Mouse (Mus musculus): Measurements from ENCODE around the gene Dusp13. TPM values are rescaled to one million over a fixed set of nuclear protein-coding genes. Genes with fewer than 3 reads are reported as not detected.

The Dusp13 gene
- polyA plus RNA-seq, 2 experiments = 0.55 to 1.5 TPM

DNA sequence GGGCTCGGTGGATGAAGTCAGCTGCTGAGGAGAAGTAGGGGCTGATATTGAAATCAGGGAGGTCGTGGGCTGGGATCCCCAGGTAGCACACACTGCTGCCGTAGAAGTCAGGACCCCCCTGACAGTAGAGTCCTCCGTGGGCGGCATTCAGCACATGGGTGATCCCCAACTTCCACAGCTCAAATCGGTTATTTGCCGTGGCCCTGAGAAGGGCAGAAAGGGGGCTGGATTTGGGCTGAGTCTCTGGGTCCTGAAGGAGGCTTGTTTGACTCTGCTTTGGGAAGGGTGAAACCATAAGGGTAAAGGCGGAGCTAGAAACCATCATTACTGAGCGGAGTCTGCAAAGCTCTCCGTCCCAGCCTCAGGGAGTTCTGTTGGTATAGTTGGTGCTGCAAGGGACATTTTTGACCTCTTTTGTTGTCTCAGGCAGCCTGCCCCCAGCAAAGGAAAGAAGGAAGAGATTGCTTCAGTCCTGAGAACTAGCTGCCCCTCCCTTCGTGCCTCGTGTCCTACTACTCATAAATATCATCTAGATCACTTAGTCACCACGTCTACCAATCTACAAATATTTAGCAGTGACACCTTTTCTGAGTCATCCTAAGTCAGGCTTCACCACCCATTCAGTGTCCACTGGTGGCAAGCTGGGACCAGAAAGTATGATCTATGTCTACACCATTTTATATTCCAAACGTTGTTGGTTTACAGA is 3.4 kb downstream of the Dusp13 start:
- 73% methylated on average over 14 of the region's 14 CpGs for WGBS
- H3K36me3 ChIP-seq (ENCODE audit: control insufficient read depth, insufficient read depth, low read length) = no peaks in the 10 kb centered on the region
- no peak for ATAC-seq (ENCODE audit: low FRiP score, low read depth)
- no peak for DNase-seq (ENCODE audit: low spot score)
- TF ChIP-seq POLR2A (IDR thresholded peaks at IDR 0.05; ENCODE audit: borderline replicate concordance, extremely low read depth, insufficient read depth, insufficient read length) = no peak
- H3K27ac ChIP-seq (replicated peaks; ENCODE audit: low read depth, low read length) = no peak overlapping the region
- peaks cover 8% of the 10 kb centered on the region for H3K4me1 ChIP-seq (ENCODE audit: control insufficient read depth, insufficient read depth, low read length)
- H3K4me3 ChIP-seq (replicated peaks; ENCODE audit: low read length) = no peak overlapping the region
- no peaks in the 10 kb centered on the region for H3K27me3 ChIP-seq (ENCODE audit: control insufficient read depth, insufficient read depth, low read length)
- H3K4me2 ChIP-seq (replicated peaks; ENCODE audit: low read depth, low read length, severe bottlenecking) = no peak overlapping the region
- H3K9me3 ChIP-seq (ENCODE audit: control insufficient read depth, low read length) = no peaks in the 10 kb centered on the region
- no peak overlapping the region for H3K9ac ChIP-seq (ENCODE audit: low read depth, low read length, severe bottlenecking)

DNA sequence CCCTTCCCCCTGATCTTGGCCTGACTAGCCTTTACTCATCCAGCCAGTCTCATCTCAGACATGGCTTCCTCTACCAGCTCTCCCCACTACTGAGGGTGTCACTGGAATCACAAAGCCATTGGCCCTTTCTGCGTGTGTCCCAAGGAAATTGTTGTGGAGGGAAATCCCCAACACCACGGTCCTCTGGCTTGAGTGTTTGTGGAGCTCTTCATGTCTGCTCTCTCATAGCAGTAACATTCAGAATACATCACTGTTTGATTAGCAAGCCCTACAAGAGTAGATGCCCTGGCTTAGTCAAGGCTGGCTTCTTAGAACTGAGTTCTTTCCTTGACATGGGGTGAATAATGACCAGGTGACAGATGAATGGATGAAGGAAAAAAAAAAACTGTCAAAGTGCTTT is 4.1 kb downstream of the Dusp13 start:
- 89% methylated on average over 2 of the region's 2 CpGs for WGBS
- Histone ChIP-seq H3K27me3 (ENCODE audit: control insufficient read depth, insufficient read depth, low read length) (no peaks in the 10 kb centered on the region), H3K4me3 (replicated peaks; ENCODE audit: low read length) (no peak overlapping the region), H3K36me3 (ENCODE audit: control insufficient read depth, insufficient read depth, low read length) (no peaks in the 10 kb centered on the region), H3K27ac (replicated peaks; ENCODE audit: low read depth, low read length) (no peak overlapping the region), H3K9ac (ENCODE audit: low read depth, low read length, severe bottlenecking) (no peak overlapping the region), H3K4me2 (replicated peaks; ENCODE audit: low read depth, low read length, severe bottlenecking) (no peak overlapping the region), H3K4me1 (ENCODE audit: control insufficient read depth, insufficient read depth, low read length) (peaks cover 1% of the 10 kb centered on the region), H3K9me3 (ENCODE audit: control insufficient read depth, low read length) (no peaks in the 10 kb centered on the region)
- ATAC-seq (ENCODE audit: low FRiP score, low read depth) (no peak), DNase-seq (ENCODE audit: low spot score) (no peak)
- TF ChIP-seq POLR2A (IDR thresholded peaks at IDR 0.05; ENCODE audit: borderline replicate concordance, extremely low read depth, insufficient read depth, insufficient read length) = no peak

DNA sequence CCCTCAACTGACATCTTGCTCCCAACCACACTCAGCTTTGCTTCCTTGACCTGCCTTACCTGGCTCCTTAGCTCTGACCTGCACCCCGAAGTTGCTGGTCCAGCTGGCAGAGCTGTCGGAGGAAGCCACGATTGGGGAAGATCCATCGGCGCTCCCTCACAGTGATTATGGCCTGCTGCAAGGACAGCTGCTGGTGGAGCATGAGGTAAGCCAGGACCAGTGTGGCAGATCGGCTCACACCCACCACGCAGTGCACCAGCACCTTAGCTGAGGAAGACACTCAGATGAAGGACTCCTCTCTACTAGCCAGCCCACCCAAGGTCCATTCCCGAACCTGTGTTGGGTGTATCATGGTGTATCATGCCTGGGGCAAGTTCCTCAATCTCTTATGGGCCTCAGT is 4.7 kb downstream of the Dusp13 start:
- Histone ChIP-seq H3K4me2 (replicated peaks; ENCODE audit: low read depth, low read length, severe bottlenecking) (no peak overlapping the region), H3K27me3 (ENCODE audit: control insufficient read depth, insufficient read depth, low read length) (no peaks in the 10 kb centered on the region), H3K9me3 (ENCODE audit: control insufficient read depth, low read length) (no peaks in the 10 kb centered on the region), H3K4me1 (ENCODE audit: control insufficient read depth, insufficient read depth, low read length) (no peaks in the 10 kb centered on the region), H3K4me3 (replicated peaks; ENCODE audit: low read length) (no peak overlapping the region), H3K36me3 (ENCODE audit: control insufficient read depth, insufficient read depth, low read length) (no peaks in the 10 kb centered on the region), H3K9ac (ENCODE audit: low read depth, low read length, severe bottlenecking) (no peak overlapping the region), H3K27ac (replicated peaks; ENCODE audit: low read depth, low read length) (no peak overlapping the region)
- no peak for TF ChIP-seq POLR2A (IDR thresholded peaks at IDR 0.05; ENCODE audit: borderline replicate concordance, extremely low read depth, insufficient read depth, insufficient read length)
- DNase-seq (ENCODE audit: low spot score) (no peak), ATAC-seq (ENCODE audit: low FRiP score, low read depth) (no peak)
- WGBS = 91% methylated on average over 8 of the region's 8 CpGs

DNA sequence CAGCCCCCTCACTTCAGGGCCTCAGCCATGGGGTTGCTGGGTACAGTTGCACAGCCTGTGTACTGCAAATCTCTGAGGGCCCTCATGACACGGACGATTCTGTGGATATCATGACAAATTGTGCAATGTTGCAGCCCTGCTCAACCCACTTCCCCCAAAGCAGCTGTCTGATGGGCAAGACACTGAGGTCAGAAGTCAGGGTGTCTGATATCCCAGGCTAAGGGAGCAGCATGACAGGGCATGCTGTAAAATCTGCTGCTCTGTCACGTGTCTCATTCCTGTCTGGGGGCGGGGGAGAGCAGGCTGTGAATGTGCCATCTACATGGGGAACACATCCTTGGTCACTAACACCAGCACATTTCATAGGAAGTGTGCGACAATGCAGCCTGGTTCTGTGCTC is 5.8 kb downstream of the Dusp13 start:
- WGBS = 57% methylated on average over 5 of the region's 5 CpGs
- no peak for ATAC-seq (ENCODE audit: low FRiP score, low read depth)

DNA sequence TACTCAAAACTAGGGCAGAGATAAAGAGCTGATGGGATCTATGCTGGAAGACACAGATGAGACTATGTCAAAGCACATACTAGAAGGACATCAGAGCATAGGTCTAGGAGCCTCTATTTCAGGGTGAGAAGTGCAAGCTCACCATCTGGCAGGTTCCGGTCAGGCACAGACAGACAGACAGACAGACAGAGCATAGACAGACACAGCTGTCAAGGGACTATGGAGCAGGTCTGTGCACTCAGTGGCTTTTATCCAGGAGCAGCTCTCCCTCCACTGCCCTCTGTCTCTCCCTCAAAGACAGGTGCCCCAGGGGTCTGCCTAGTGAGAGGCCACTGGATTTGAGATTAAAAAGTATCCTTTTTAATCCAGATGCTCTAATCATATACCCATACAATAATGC is 6.8 kb downstream of the Dusp13 start:
- H3K27ac ChIP-seq (replicated peaks; ENCODE audit: low read depth, low read length) = no peak overlapping the region
- no peaks in the 10 kb centered on the region for H3K9me3 ChIP-seq (ENCODE audit: control insufficient read depth, low read length)
- H3K27me3 ChIP-seq (ENCODE audit: control insufficient read depth, insufficient read depth, low read length) = no peaks in the 10 kb centered on the region
- TF ChIP-seq POLR2A (IDR thresholded peaks at IDR 0.05; ENCODE audit: borderline replicate concordance, extremely low read depth, insufficient read depth, insufficient read length) = no peak
- ATAC-seq (ENCODE audit: low FRiP score, low read depth) (no peak), DNase-seq (ENCODE audit: low spot score) (no peak)
- no peaks in the 10 kb centered on the region for H3K36me3 ChIP-seq (ENCODE audit: control insufficient read depth, insufficient read depth, low read length)
- H3K9ac ChIP-seq (ENCODE audit: low read depth, low read length, severe bottlenecking) = no peak overlapping the region
- H3K4me3 ChIP-seq (replicated peaks; ENCODE audit: low read length) = no peak overlapping the region
- WGBS = 91% methylated on average over 1 of the region's 1 CpGs
- H3K4me2 ChIP-seq (replicated peaks; ENCODE audit: low read depth, low read length, severe bottlenecking) = no peak overlapping the region
- H3K4me1 ChIP-seq (ENCODE audit: control insufficient read depth, insufficient read depth, low read length) = no peaks in the 10 kb centered on the region

More for the DNA sequence above, 5.8 kb downstream of the Dusp13 start:
- no peak overlapping the region for H3K9ac ChIP-seq (ENCODE audit: low read depth, low read length, severe bottlenecking)
- no peak overlapping the region for H3K4me2 ChIP-seq (replicated peaks; ENCODE audit: low read depth, low read length, severe bottlenecking)
- no peak overlapping the region for H3K27ac ChIP-seq (replicated peaks; ENCODE audit: low read depth, low read length)
- TF ChIP-seq POLR2A (IDR thresholded peaks at IDR 0.05; ENCODE audit: borderline replicate concordance, extremely low read depth, insufficient read depth, insufficient read length) = no peak
- no peaks in the 10 kb centered on the region for H3K4me1 ChIP-seq (ENCODE audit: control insufficient read depth, insufficient read depth, low read length)
- H3K4me3 ChIP-seq (replicated peaks; ENCODE audit: low read length) = no peak overlapping the region
- no peaks in the 10 kb centered on the region for H3K9me3 ChIP-seq (ENCODE audit: control insufficient read depth, low read length)
- H3K36me3 ChIP-seq (ENCODE audit: control insufficient read depth, insufficient read depth, low read length) = no peaks in the 10 kb centered on the region
- DNase-seq (ENCODE audit: low spot score) = no peak
- no peaks in the 10 kb centered on the region for H3K27me3 ChIP-seq (ENCODE audit: control insufficient read depth, insufficient read depth, low read length)

Measured in limb, embryonic 14.5 days (tissue).